ENCODE assay signal across 8 mouse cellular contexts in genomic region chr3:130691596-130692170, GRCm38 (mm10). TPM values are rescaled to one million over a fixed set of nuclear protein-coding genes. Genes with fewer than 3 reads are reported as not detected.
DNase-seq lines count a peak whose midpoint lies in the region; ATAC-seq lines count a peak whose summit lies in the region.

No protein-coding gene starts in this region.

- intact Hi-C loops in gastrocnemius, postnatal 36 days (cut with DNase I), result loop anchor here (2.0 kb wide), 1 partner anchor 593 kb away; no protein-coding TSS in a partner anchor

- no peaks in the 10 kb centered on the region for H3K9me3 ChIP-seq in heart, embryonic 14.5 days (ENCODE audit: control insufficient read depth, low read length)
- no peaks in the 10 kb centered on the region for H3K9me3 ChIP-seq in embryonic facial prominence, embryonic 11.5 days (replicated peaks; ENCODE audit: control insufficient read depth, low read length)
- H3K9me3 ChIP-seq in intestine, embryonic 14.5 days (ENCODE audit: control insufficient read depth, low read length), result no peaks in the 10 kb centered on the region
- H3K9me3 ChIP-seq in midbrain, embryonic 15.5 days, result no peaks in the 10 kb centered on the region

- peaks cover 23% of the 10 kb centered on the region for H3K36me3 ChIP-seq in heart, embryonic 14.5 days (ENCODE audit: control insufficient read depth, insufficient read depth, low read length)
- H3K36me3 ChIP-seq in embryonic facial prominence, embryonic 11.5 days (replicated peaks; ENCODE audit: control insufficient read depth, insufficient read depth, low read depth, low read length), result peaks cover 7% of the 10 kb centered on the region
- H3K36me3 ChIP-seq in intestine, embryonic 14.5 days (ENCODE audit: control insufficient read depth, insufficient read depth, low read length), result peaks cover 20% of the 10 kb centered on the region
- H3K36me3 ChIP-seq in midbrain, embryonic 15.5 days (replicated peaks), result peaks cover 4% of the 10 kb centered on the region; the same call in 1 of the 2 replicates

- H3K4me1 ChIP-seq in heart, embryonic 14.5 days (ENCODE audit: control insufficient read depth in 2 of 2, insufficient read depth in 2 of 2, low read length in 2 of 2), result peaks cover 7 to 9% of the 10 kb centered on the region in 2 experiments; a peak in 3 of 4 replicates
- no peaks in the 10 kb centered on the region for H3K4me1 ChIP-seq in embryonic facial prominence, embryonic 11.5 days (ENCODE audit: control insufficient read depth, insufficient read depth, low read length)
- peaks cover 9% of the 10 kb centered on the region; the same call in 1 of the 2 replicates for H3K4me1 ChIP-seq in intestine, embryonic 14.5 days (replicated peaks; ENCODE audit: control insufficient read depth, insufficient read depth, low read length)
- H3K4me1 ChIP-seq in midbrain, embryonic 15.5 days, result peaks cover 10% of the 10 kb centered on the region

- peak overlapping the region; percentile 94 for H3K4me2 ChIP-seq in heart, embryonic 14.5 days (ENCODE audit: low read length)
- H3K4me2 ChIP-seq in embryonic facial prominence, embryonic 11.5 days (ENCODE audit: low read depth, low read length), result peak overlapping the region; percentile 58
- peak overlapping the region; percentile 57 for H3K4me2 ChIP-seq in intestine, embryonic 14.5 days (ENCODE audit: low read length)
- H3K4me2 ChIP-seq in midbrain, embryonic 15.5 days, result peak overlapping the region; percentile 53

- H3K27ac ChIP-seq in heart, embryonic 14.5 days (replicated peaks in 1 of 2; ENCODE audit: control insufficient read depth in 1 of 2, insufficient read depth in 1 of 2, low read depth in 2 of 2, low read length in 2 of 2), result peak overlapping the region; percentile 77 to 86
- H3K27ac ChIP-seq in embryonic facial prominence, embryonic 11.5 days (replicated peaks; ENCODE audit: low read depth, low read length), result no peak overlapping the region
- 0 out of 2 replicates have a peak overlapping the region, but pooled peaks have one; percentile 3 for H3K27ac ChIP-seq in intestine, embryonic 14.5 days (ENCODE audit: low read depth)
- no peak overlapping the region for H3K27ac ChIP-seq in midbrain, embryonic 15.5 days

- H3K27me3 ChIP-seq in heart, embryonic 14.5 days (ENCODE audit: control insufficient read depth, insufficient read depth, low read length), result no peaks in the 10 kb centered on the region
- H3K27me3 ChIP-seq in embryonic facial prominence, embryonic 11.5 days (ENCODE audit: control insufficient read depth, insufficient read depth, low read length), result no peaks in the 10 kb centered on the region
- H3K27me3 ChIP-seq in intestine, embryonic 14.5 days (replicated peaks; ENCODE audit: control insufficient read depth, insufficient read depth, low read length), result no peaks in the 10 kb centered on the region
- no peaks in the 10 kb centered on the region for H3K27me3 ChIP-seq in midbrain, embryonic 15.5 days (replicated peaks)

- peak overlapping the region; percentile 71 for H3K9ac ChIP-seq in heart, embryonic 14.5 days (ENCODE audit: low read length)
- H3K9ac ChIP-seq in embryonic facial prominence, embryonic 11.5 days (replicated peaks; ENCODE audit: low read length), result peak overlapping the region; percentile 47; the same call in 1 of the 2 replicates
- peak overlapping the region; percentile 33 for H3K9ac ChIP-seq in intestine, embryonic 14.5 days (ENCODE audit: low read length)
- peak overlapping the region; percentile 25; the same call in 1 of the 2 replicates for H3K9ac ChIP-seq in midbrain, embryonic 15.5 days

- peak; percentile 38; the same call in 1 of the 2 replicates for ATAC-seq in heart, embryonic 14.5 days (ENCODE audit: insufficient number of reproducible peaks, insufficient read depth, low FRiP score, low read depth)
- ATAC-seq in embryonic facial prominence, embryonic 11.5 days (replicated peaks; ENCODE audit: insufficient number of reproducible peaks, low FRiP score, low TSS enrichment, low read depth), result no peak; the same call in 1 of the 2 replicates
- ATAC-seq in intestine, embryonic 14.5 days (replicated peaks; ENCODE audit: low FRiP score, low TSS enrichment, low read depth), result no peak
- no peak for ATAC-seq in midbrain, embryonic 15.5 days (replicated peaks)

- no peak for DNase-seq in heart, adult 9 months (ENCODE audit: low spot score in 2 of 2)
- no peak for DNase-seq in embryonic facial prominence, embryonic 11.5 days (ENCODE audit: low spot score)
- no peak for DNase-seq in intestine, embryonic 14.5 days (ENCODE audit: low spot score)
- no peak for DNase-seq in thymus, postnatal 25 days
- no peak for DNase-seq in gastrocnemius, postnatal 36 days
- no peak for DNase-seq in layer of hippocampus, postnatal 36 days

- peak overlapping the region; percentile 44 to 47 for H3K4me3 ChIP-seq in heart, embryonic 14.5 days (ENCODE audit: control insufficient read depth in 1 of 2, insufficient read depth in 1 of 2, low read depth in 1 of 2, low read length in 2 of 2)
- H3K4me3 ChIP-seq in embryonic facial prominence, embryonic 11.5 days (ENCODE audit: low read depth, low read length), result peak overlapping the region; percentile 27
- H3K4me3 ChIP-seq in intestine, embryonic 14.5 days (ENCODE audit: low read depth, low read length), result peak overlapping the region; percentile 27
- peak overlapping the region; percentile 28 for H3K4me3 ChIP-seq in midbrain, embryonic 15.5 days

- 22% methylated on average over 12 of the region's 12 CpGs for WGBS in heart, embryonic 14.5 days
- 50% methylated on average over 12 of the region's 12 CpGs for WGBS in embryonic facial prominence, embryonic 11.5 days
- WGBS in intestine, embryonic 14.5 days, result 39% methylated on average over 12 of the region's 12 CpGs
- 40% methylated on average over 12 of the region's 12 CpGs for WGBS in midbrain, embryonic 15.5 days

RNA-seq across cellular contexts. Expression of gene Ostc, which starts 17.6 kb away (rescaled TPM):
- 240 and 244 TPM in 2 replicates for polyA plus RNA-seq in heart, embryonic 14.5 days (2014; fragmentation: Nextera tagmentation; extraction: Ambion mirVana)
- polyA plus RNA-seq in embryonic facial prominence, embryonic 11.5 days (2014; fragmentation: Nextera tagmentation; extraction: Ambion mirVana), result 385 and 403 TPM in 2 replicates
- polyA plus RNA-seq in intestine, embryonic 14.5 days (2014; fragmentation: Nextera tagmentation; extraction: Ambion mirVana), result 368 and 380 TPM in 2 replicates
- 198 and 209 TPM in 2 replicates for polyA plus RNA-seq in midbrain, embryonic 15.5 days (2015; fragmentation: Nextera tagmentation; extraction: Ambion mirVana)
- 10 to 100 TPM; 28.9 to 33.4 TPM for total RNA-seq in gastrocnemius, postnatal 36 days (2021)
- total RNA-seq in layer of hippocampus, postnatal 36 days (2021), result 10 to 100 TPM; 67.1 TPM

RNA-seq across cellular contexts. Expression of gene Rpl34, which starts 38.5 kb away (rescaled TPM):
- 621 and 704 TPM in 2 replicates for polyA plus RNA-seq in heart, embryonic 14.5 days (2014; fragmentation: Nextera tagmentation; extraction: Ambion mirVana)
- polyA plus RNA-seq in embryonic facial prominence, embryonic 11.5 days (2014; fragmentation: Nextera tagmentation; extraction: Ambion mirVana), result 760 and 837 TPM in 2 replicates
- polyA plus RNA-seq in intestine, embryonic 14.5 days (2014; fragmentation: Nextera tagmentation; extraction: Ambion mirVana), result 1,183 and 1,258 TPM in 2 replicates
- polyA plus RNA-seq in midbrain, embryonic 15.5 days (2015; fragmentation: Nextera tagmentation; extraction: Ambion mirVana), result 524 and 551 TPM in 2 replicates
- 100 to 1,000 TPM; 274 to 330 TPM for total RNA-seq in gastrocnemius, postnatal 36 days (2021)
- total RNA-seq in layer of hippocampus, postnatal 36 days (2021), result 100 to 1,000 TPM; 327 to 329 TPM

Comparison
In these comparisons a context has a peak if more than half of its experiments do, and no peak if none do; other contexts are left out.
1. H3K27ac ChIP-seq: peak in heart, embryonic 14.5 days (2 of 2) and intestine, embryonic 14.5 days (single experiment); none in embryonic facial prominence, embryonic 11.5 days (single experiment) and midbrain, embryonic 15.5 days (single experiment).
2. Peak in every context shown above with its lines, with median percentiles within 50 percentile points of each other: H3K4me2 ChIP-seq, H3K4me3 ChIP-seq and H3K9ac ChIP-seq.